Mouse (Mus musculus): ENCODE results near the gene Xirp2.
"Not testable (repeated sequence)": the region's sequence is repeated elsewhere in the genome, so short reads cannot be mapped to it uniquely, and the experiment has no call there.

The Xirp2 gene

DNA sequence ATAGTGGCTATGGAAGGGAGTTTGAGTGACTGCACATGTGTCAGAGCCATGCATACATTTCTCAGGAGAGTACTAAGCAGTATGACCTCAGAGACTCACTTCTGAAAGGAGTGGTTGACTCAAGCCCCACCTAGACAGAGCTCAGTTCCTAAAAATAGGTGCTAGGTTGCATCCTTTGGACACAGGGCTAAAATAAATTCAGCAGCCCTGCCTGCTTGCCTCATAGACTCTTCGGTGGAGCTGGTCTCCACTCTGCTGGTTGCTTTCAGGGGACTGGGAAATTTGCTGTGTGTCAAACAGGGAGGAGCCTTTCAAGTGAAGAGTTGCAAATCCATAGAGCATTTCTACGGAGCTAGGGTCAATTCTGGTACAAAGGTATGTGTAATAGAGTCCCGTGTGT, at the start of gene Xirp2:
TSS of gene Xirp2 (plus strand) at position 223 of the 400 bp plus-strand sequence.
- DNase-seq, result no peak

DNA sequence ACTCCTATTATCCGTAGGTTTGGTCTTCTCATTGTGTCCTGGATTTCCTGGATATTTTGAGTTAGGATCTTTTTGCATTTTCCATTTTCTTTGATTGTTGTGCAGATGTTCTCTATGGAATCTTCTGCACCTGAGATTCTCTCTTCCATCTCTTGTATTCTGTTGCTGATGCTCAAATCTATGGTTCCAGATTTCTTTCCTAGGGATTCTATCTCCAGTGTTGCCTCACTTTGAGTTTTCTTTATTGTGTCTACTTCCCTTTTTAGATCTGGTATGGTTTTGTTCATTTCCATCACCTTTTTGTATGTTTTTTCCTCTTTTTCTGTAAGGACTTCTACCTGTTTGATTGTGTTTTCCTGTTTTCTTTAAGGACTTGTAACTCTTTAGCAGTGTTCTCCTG, 32.4 kb upstream of the Xirp2 start, which contains the start of gene Gm21830:
TSS of gene Gm21830 (plus strand) at position 301 of the 400 bp plus-strand sequence.
- DNase-seq, result not testable (repeated sequence)

DNA sequence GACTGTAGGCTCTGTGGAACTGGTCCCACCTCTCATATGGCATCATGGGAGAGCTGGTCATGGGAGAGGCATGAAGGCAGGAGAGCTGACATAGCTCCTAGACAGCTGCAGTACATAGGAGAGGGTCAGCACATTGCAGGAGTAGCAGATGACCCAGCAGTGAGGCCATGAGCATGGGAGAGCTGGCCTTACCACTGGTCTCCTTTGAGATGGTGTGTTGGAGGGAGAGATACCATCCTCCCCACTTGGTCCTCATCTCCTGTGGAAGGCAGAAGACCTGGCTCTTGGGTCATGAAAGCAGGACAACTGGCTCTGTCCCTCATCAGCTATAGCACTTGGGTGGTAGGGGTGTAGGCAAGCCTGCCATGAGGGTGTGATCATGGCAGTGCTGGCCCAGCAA, 24.9 kb upstream of the Xirp2 start:
- no peak for DNase-seq

DNA sequence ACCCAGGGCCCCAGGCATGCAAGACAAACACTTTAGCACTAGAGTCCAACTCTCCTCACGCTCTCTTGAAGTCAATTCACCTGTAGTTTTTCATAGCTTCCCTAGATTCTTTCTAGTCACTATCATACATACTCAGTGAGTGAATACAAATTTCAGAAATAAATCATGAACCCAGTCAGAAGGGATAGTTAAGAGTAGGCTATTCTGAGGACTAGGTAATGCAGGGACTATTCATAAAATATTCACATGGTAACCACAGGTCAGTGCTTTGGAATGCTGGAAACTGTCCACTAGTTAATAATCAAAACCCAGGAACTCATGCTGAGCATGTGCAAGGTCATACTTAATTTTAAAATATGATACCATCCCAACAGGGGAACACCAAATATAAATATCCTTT, 23.0 kb upstream of the Xirp2 start:
- DNase-seq, result no peak

DNA sequence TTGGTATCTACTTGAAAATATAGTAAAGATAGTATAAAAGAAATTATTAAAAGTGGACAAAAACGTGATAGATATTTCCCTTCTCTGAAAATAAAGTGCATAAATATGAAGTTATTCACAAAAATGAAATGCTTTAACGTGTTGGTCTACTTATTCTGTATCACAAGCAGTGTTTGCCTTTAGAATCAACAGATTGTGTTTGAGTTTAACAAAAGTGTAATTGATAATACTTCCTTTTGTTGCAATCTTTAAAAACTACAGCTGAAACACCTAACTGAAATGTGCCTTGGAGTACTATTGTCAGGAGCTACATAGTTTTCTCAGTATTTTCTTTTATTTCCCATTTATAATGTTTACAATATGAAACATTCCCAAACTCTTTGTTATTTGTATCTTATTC, 12.7 kb upstream of the Xirp2 start, which contains the start of gene Gm26727:
TSS of gene Gm26727 (minus strand) at position 101 of the 400 bp plus-strand sequence.
- DNase-seq, result no peak

DNA sequence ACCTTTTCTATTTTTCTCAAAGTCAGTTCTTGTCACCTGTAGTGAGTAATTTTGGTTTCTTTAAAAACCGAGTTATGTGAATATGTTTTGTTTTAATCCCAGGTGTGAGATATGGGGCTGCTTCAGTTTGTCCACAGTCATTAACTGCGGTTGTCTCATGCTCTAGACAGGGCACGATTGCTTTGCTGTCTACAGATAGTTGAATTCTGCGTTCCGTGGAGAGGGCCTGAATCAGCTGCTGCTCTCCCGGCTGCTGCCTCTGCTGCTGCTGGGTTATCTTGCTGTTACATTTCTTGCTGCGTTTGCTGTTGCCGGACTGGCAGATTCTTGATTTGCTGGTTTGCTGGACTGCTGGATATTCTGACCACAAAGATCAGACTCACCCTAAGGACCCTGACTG, 7.5 kb upstream of the Xirp2 start:
- no peak for DNase-seq

DNA sequence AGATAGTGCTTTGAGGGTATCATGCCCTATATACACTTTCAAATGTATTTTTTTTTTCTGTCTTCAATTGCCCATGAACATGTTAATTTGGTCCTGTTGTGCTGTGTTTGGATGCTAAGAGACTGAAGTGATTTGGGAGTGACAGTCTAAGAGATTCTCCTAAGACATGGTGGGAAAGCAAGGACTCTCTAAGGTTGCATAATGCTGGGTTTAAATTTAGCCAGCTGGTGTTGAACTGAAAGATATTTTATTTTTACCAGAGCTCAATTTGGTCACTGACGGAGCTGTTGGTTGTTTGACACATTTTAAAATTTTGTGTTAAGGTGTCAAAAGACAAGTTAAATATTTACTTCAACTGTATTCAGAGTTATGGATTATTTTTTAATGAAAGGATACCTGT, 970 bp downstream of the Xirp2 start:
- no peak for DNase-seq

DNA sequence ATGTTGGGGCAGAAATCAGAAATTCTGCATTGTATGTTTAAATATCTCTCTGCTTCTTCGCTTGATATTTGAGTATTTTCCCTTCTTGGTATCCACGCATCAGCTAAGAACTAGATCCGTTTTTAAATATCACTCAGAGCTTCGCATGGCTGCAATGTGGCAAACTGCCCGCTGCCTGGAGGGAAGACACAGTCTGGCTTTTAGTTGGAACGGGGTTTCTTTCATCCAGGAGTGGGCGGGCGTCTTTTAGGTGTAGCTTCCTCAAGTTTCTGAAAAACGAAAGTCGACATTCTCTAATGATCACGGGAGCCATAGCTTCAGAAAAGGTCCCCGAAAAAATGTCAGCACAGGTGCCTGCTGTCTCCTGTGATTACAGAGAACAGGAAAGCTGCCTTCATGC, 1.4 kb downstream of the Xirp2 start:
- peak in 1 of 2 experiments; percentile 7 for DNase-seq

DNA sequence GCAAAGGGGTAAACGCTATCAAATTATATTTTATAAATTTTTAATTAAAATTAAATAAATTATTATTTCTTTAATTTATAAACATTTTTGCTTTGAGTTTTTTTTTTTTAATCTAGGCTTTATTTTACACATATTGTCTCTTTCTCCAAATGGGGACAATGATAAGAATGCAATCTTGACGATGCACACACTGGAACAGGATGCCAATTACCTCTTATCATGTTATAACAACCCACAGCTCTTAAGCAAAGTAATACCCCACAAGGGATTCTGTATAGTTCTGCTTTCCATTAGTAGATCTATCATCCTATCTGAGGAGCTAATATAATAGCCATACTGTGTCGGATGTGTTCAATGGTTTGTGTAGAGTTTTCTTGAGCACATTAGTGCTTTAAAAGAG, 15.1 kb downstream of the Xirp2 start:
- DNase-seq, result no peak

DNA sequence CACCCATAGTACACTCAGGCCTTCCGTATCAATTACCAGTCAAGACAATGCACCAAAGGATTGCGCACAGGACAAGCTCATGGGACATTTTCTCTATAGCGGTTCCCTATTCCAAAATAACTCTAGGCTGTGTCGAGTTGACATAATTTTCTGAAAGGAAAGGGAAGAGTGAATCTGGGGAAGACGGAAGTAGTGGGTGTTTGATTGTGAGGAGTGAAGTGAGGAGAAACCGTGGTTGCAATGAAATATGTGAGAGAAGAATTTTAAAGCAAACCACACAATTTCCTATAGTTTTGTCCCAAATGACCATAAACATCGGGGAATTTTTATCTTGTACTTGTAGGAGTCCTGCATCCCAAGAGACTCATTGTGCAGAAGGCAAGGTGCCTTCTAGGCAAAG, 21.2 kb downstream of the Xirp2 start:
- no peak for DNase-seq

DNA sequence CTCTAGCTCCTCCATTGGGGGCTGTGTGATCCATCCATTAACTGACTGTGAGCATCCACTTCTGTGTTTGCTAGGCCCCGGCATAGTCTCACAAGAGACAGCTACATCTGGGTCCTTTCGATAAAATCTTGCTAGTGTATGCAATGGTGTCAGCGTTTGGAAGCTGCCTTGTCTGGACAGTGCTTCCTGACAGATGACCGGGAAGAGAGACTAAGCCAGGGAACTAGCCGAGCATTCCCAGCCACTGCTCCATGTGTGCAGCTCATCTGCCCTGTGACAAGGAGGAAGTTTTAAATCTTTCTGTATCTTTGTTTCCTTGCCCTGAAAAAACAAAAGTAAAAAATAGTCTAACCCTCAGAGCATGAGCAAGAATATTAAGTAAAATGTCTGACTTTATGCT, 24.2 kb downstream of the Xirp2 start:
- DNase-seq, result peak; percentile 14 to 47

DNA sequence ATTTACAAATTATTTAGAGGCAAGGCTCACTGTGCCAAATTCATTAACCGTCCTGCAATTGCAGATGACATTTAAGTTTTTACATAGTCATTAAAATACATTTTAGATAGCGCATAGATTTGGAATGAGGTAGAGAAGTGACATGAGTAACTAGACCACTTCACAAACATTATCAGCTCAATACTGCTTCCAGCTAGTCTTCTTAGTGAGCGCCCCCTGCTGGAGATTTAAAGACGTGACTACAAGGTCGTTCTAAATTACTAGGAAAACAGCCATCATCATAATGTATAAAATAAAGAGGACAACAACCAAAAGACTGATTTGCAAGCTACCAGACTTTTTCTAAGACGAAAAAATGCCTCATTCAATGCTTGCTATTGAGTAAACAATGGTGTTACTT, 32.0 kb downstream of the Xirp2 start:
- peak; percentile 49 to 83 for DNase-seq

DNA sequence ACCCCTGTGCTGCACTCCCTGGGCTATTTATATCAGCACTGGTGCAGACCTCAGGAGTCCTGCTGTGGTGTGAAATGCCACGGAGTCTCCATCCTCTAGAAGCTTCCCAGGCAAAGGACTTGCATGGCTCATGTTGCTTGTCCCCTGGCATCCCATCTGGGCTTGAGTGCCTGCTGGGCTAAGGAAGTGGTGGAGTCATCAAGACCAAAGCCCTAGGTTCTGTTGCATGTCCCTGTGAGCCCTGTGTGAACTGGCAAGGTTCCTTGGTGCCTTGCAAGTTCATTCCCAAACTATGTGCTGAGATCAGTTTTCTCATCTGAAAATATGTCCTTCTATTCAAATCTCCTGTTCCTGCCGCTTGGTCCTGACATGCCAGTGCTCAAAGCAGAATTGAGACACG, 35.2 kb downstream of the Xirp2 start:
- no peak for DNase-seq

DNA sequence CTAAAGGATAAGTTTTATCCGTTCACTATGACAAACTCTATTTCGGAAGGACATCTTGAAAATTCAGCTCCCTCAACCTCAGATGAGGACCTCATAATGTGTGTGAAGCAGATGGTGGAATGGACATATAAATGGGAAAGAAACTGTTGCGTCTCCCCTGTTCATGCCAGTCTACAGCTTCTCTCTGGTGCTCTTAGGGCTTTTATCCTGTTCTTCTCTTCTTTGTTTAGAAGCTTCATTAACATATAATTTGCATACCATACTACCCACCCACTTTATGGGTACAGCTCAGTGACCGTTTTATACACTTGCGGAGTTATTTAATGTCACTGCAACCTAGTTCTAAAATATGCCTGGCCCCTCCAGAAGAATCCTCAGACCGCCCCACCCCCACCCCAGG, 40.9 kb downstream of the Xirp2 start:
- no peak for DNase-seq

DNA sequence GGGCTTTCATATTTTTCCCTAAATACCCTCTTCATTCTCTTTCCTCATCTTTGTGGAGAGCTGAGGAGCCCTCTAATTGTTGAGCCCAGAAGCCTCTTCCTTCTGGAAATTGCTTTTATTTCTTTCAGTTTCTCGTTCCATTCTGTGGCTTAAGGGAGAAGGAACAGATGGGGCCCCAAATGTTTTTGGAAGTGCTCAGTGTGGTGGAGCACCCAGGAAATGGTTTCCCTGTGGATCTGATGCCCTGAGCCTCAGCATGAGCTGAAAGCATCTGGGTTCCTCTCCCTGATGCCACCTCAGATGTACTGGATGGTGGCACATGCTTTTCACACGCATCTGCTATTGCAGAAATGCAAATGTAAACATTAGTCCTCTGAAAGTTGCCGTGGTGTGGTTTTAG, 41.4 kb downstream of the Xirp2 start:
- DNase-seq, result no peak

DNA sequence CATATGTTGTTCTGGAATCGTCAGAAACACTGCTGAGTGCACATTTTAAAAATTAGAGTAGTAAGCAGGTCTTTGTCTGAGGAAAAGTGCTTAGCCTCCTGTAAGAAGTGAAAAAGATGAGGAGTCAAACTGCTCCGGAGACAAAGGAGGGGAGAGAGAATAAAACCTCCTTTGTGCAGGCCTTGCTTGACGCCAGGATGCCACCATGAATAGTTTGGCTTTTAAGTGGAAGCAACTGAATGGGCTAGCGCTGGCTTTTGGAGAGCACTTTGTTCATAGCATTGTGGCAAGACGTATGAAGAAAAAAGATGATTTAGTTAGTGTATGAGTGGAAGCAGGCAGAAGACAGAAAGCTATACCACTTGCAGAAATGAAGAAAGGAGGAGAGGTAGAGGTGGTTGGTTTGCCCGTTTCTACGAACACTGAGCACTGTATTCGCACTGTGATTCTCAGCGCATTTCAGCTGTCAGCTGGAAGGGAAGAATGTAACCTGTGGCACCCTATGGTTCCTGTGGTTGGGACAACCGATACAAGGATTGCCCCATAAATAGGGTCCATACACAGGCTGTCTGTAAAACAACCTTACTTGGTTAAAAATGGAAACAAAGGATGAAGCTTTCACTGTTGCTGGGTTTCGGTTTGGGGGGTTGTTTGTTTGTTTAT, 42.8 kb downstream of the Xirp2 start:
- DNase-seq, result no peak

DNA sequence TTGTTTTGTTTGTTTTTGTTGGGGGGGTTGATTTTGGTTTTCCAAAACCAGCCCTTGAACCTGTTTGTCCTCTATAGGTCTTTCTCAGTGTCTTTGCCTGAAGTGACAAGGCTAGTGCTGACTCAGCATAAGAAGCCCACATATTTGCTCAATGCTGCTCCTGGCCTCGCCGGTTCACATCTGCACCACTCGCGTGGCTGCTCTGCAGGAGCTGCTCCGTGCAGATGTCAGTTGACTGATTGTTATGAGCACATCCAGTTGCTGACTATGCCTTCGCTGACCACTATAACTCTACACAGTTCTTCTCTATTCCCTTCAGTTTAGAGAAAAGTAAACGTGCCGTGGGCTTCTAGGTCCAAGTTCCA, 43.3 kb downstream of the Xirp2 start:
- no peak for DNase-seq

DNA sequence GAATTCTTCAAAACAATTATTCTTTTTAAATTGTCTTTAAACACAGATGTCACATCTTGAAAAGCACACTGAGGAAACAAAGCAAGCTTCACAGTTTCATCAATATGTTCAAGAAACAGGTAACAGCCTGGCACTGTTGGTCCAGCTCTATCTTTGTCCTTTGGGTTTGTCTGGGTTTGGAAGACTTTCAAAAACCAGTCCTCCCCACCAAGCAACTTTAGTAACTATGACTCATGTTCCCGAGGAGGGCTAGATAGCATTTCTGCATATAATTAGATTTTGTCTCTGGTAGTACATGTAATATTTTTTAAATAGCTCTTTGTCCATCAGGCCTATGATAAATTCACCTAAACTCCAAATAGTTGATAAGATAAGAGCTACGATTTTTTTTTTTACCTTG, 59.7 kb downstream of the Xirp2 start:
- DNase-seq, result no peak

DNA sequence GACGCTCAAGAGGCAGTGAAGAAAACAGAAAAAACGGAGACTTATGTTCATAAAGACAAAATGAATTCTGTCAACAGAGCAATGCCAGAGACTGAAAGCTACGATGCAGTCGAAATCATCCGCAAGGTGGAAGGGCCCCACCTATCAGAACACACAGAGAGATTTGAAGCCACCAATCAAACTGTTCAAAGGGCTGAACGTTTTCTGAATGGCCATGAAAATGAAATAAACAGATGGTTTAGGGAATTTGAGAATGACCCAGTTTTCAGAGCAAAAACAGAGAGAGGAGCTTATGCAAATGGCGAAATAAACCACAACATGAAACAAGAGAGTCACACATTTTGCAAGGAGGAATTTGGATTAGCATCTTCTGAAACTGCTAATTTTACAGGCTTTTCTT, 70.6 kb downstream of the Xirp2 start:
- no peak for DNase-seq

DNA sequence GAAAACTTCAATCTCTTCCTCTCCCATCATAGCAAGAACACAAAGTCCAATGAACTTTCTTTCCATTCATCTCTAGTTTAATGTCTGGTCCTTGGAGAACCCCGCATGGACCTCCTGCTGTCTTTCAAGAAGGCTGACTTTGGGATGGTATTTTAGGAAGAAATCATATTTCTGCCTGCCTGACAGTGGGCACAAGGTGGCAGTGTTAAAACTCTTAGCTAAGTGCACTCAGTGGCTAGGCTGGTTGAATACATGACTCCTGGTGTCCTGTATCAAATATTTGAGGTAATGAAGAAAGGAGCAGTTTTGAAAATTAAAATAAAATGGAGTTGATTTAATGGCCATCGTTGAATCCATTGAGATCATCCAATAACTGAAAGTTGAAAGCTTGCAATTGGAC, 89.5 kb downstream of the Xirp2 start:
- DNase-seq, result no peak

DNA sequence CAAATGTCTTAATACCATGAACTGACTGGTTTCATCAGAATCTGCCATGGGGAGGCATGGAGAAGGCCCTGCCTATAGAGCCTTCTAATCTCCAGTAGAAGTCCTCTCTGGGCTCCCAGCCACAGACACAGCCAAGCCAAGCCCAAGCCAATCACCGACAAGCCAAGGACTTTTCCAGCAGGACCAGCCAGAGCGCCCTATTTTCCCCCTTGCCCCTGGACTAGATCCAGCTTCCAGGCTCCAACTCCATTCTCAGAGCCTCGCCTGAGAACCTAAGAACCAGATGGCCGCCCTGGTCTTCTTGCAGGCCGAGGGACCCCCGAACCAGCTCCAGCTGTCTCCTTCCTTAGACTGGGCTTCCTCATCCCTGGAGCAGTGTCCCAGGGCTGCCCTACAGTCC, 93.6 kb downstream of the Xirp2 start:
- no peak for DNase-seq

DNA sequence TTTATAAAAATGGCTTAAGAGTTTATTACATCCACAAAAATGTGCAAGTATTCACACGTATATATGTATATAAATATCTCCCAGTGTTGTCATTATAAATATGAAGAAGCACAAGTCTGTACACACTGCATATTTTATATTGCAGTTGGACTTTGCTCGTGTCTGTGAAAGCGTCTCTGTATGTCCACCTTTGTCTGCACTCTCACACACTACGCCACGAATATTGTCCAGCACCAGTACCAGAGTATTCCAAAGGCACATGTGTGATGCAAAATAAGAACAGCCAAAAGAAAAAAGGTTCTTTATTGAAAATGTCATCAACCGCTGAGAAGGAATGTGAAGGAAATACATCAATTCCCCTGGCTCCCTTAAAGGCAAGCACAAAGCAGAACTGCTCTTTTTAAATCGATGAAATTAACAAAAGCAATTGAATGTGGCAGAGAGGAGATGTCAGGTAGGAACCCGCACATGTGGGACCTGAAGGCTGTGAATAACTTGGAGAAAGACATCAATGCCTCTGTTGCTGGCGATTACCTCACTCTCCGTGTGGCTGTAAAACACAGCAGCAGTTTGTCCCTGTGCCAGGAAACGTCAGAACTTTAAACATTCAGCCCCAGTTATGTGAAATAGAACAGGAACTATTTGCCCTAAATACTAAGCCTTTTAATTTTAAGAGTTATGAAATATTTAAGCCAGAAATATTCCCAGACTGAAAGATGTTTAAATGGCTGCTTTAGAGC, 96.3 kb downstream of the Xirp2 start:
- DNase-seq, result no peak

DNA sequence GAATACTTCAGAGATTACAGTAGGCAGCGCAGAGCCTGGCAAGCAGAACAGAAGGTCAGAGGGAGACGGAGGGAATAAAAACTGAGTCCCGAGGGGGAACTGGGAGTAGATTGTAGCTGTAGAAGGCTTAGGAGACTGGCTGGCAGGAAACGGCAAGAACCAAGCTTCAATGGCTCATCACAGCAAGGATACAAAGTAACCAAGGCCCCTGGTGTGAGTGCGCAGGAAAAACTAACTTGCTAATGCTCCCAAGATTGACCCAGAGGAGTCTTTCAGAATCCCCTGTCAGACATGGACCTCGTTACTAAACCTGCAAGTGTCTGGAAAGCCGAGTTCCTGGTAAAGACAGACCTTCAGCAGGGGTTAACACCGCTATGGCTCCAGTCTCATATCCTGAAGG, 98.6 kb downstream of the Xirp2 start:
- DNase-seq, result no peak

DNA sequence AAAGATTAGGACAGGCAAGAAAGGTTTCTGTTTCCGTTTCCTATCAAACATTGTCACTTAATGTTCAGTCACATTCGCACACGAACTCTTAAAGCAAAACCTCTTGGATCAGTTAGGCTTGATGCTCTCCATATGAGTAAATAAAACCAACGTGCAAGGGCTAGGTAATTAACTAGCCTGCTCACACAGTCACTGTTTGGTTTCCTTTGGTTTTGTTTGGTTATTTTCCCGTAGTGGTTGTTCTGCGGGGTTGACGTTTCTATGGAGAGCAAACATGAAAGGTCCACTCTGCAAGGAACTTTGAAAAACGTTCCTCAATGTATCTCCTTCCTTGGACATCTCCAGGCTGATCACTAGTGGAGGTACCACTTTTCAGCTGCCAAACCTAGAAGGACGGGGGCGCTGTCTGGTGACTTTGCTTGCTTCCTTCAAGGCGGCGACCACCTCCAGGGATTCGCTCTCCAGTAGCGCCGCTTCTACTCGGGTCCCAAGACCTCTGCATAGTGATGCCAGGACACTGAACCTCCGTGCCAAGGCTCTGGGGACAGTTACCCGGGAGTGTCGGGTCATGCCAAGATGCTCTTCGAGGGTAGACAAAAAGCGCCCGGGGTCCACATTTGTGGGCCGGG, 119.2 kb downstream of the Xirp2 start:
- DNase-seq, result peak in 1 of 2 experiments; percentile 2
